Mouse (Mus musculus): Measurements from ENCODE around the gene Foxp1.

Foxp1 gene

GRCm38 (mm10) chr6:99330169-99330568 is 192.4 kb downstream of the Foxp1 start:
- DNase-seq (ENCODE audit: low read depth, low spot score), result no peak

- DNase-seq (ENCODE audit: low read depth, low spot score), result no peak
Observed at GRCm38 (mm10) chr6:99328634-99329033, 193.9 kb downstream of the Foxp1 start.

- DNase-seq (ENCODE audit: low read depth, low spot score), result no peak
Observed at GRCm38 (mm10) chr6:99328146-99328545, 194.4 kb downstream of the Foxp1 start.

- DNase-seq (ENCODE audit: low read depth, low spot score), result no peak
Observed at GRCm38 (mm10) chr6:99327721-99328120, 194.8 kb downstream of the Foxp1 start.

GRCm38 (mm10) chr6:99325881-99326280 is 196.6 kb downstream of the Foxp1 start:
- no peak for DNase-seq (ENCODE audit: low read depth, low spot score)

GRCm38 (mm10) chr6:99325461-99325860 is 197.1 kb downstream of the Foxp1 start:
- DNase-seq (ENCODE audit: low read depth, low spot score), result no peak

GRCm38 (mm10) chr6:99322132-99322904 is 200.2 kb downstream of the Foxp1 start:
- no peak for DNase-seq (ENCODE audit: low read depth, low spot score)

- no peak for DNase-seq (ENCODE audit: low read depth, low spot score)
Observed at GRCm38 (mm10) chr6:99320444-99320843, 202.1 kb downstream of the Foxp1 start.

GRCm38 (mm10) chr6:99319415-99320405 is 202.8 kb downstream of the Foxp1 start:
- no peak for DNase-seq (ENCODE audit: low read depth, low spot score)

- DNase-seq (ENCODE audit: low read depth, low spot score), result no peak
Observed at GRCm38 (mm10) chr6:99314746-99315145, 207.8 kb downstream of the Foxp1 start.

GRCm38 (mm10) chr6:99310529-99310928 is 212.0 kb downstream of the Foxp1 start:
- no peak for DNase-seq (ENCODE audit: low read depth, low spot score)

- no peak for DNase-seq (ENCODE audit: low read depth, low spot score)
Observed at GRCm38 (mm10) chr6:99310171-99310500, 212.4 kb downstream of the Foxp1 start.

- no peak for DNase-seq (ENCODE audit: low read depth, low spot score)
Observed at GRCm38 (mm10) chr6:99309466-99310170, 212.9 kb downstream of the Foxp1 start.

- DNase-seq (ENCODE audit: low read depth, low spot score), result no peak
Observed at GRCm38 (mm10) chr6:99305751-99306150, 216.8 kb downstream of the Foxp1 start.

- no peak for DNase-seq (ENCODE audit: low read depth, low spot score)
Observed at GRCm38 (mm10) chr6:99305236-99305635, 217.3 kb downstream of the Foxp1 start.

GRCm38 (mm10) chr6:99302662-99303435 is 219.7 kb downstream of the Foxp1 start:
- no peak for DNase-seq (ENCODE audit: low read depth, low spot score)

GRCm38 (mm10) chr6:99301923-99302322 is 220.6 kb downstream of the Foxp1 start:
- no peak for DNase-seq (ENCODE audit: low read depth, low spot score)

GRCm38 (mm10) chr6:99300235-99300634 is 222.3 kb downstream of the Foxp1 start:
- no peak for DNase-seq (ENCODE audit: low read depth, low spot score)

- no peak for DNase-seq (ENCODE audit: low read depth, low spot score)
Observed at GRCm38 (mm10) chr6:99299196-99299595, 223.3 kb downstream of the Foxp1 start.

GRCm38 (mm10) chr6:99297535-99297934 is 225.0 kb downstream of the Foxp1 start:
- DNase-seq (ENCODE audit: low read depth, low spot score), result no peak

GRCm38 (mm10) chr6:99295495-99295894 is 227.0 kb downstream of the Foxp1 start:
- no peak for DNase-seq (ENCODE audit: low read depth, low spot score)

Data from embryo, embryonic 11.5 days (tissue).